Mouse (Mus musculus): ENCODE measurements around the gene Gjb4. TPM values are rescaled to one million over a fixed set of nuclear protein-coding genes. Genes with fewer than 3 reads are reported as not detected.

The Gjb4 gene
- not detected for total RNA-seq (2021)
- long read RNA-seq, experiment 1, result 0 reads
- long read RNA-seq, experiment 2, result 0 reads

GRCm38 (mm10) chr4:127353951-127354438 lies at the start of gene Gjb4:
Gene Gjb4 (minus strand): TSS chr4:127354081.
- no peak for DNase-seq (ENCODE audit: low spot score in 2 of 2)

GRCm38 (mm10) chr4:127402614-127403013 lies 48.7 kb upstream of the Gjb4 start:
- DNase-seq (ENCODE audit: low spot score in 2 of 2), result no peak

- DNase-seq (ENCODE audit: low spot score in 2 of 2), result no peak
Measured at GRCm38 (mm10) chr4:127402166-127402565, 48.3 kb upstream of the Gjb4 start.

- no peak for DNase-seq (ENCODE audit: low spot score in 2 of 2)
Measured at GRCm38 (mm10) chr4:127400165-127401145, 46.6 kb upstream of the Gjb4 start.

GRCm38 (mm10) chr4:127395591-127395990 lies 41.7 kb upstream of the Gjb4 start:
- no peak for DNase-seq (ENCODE audit: low spot score in 2 of 2)

GRCm38 (mm10) chr4:127389645-127390044 lies 35.8 kb upstream of the Gjb4 start:
- no peak for DNase-seq (ENCODE audit: low spot score in 2 of 2)

GRCm38 (mm10) chr4:127377344-127377743 lies 23.5 kb upstream of the Gjb4 start:
- no peak for DNase-seq (ENCODE audit: low spot score in 2 of 2)

GRCm38 (mm10) chr4:127375541-127376177 lies 21.8 kb upstream of the Gjb4 start:
- no peak for DNase-seq (ENCODE audit: low spot score in 2 of 2)

- no peak for DNase-seq (ENCODE audit: low spot score in 2 of 2)
Measured at GRCm38 (mm10) chr4:127374645-127375044, 20.8 kb upstream of the Gjb4 start.

- DNase-seq (ENCODE audit: low spot score in 2 of 2), result peak in 1 of 2 experiments; percentile 40
Measured at GRCm38 (mm10) chr4:127373491-127373890, 19.6 kb upstream of the Gjb4 start.

GRCm38 (mm10) chr4:127371546-127371945 lies 17.7 kb upstream of the Gjb4 start:
- DNase-seq (ENCODE audit: low spot score in 2 of 2), result no peak

- DNase-seq (ENCODE audit: low spot score in 2 of 2), result no peak
Measured at GRCm38 (mm10) chr4:127370447-127370846, 16.6 kb upstream of the Gjb4 start.

GRCm38 (mm10) chr4:127368379-127368973 lies 14.6 kb upstream of the Gjb4 start:
- peak; percentile 45 to 49 for DNase-seq (ENCODE audit: low spot score in 2 of 2)

GRCm38 (mm10) chr4:127365834-127366233 lies 12.0 kb upstream of the Gjb4 start:
- DNase-seq (ENCODE audit: low spot score in 2 of 2), result no peak

GRCm38 (mm10) chr4:127365433-127365832 lies 11.6 kb upstream of the Gjb4 start:
- no peak for DNase-seq (ENCODE audit: low spot score in 2 of 2)

GRCm38 (mm10) chr4:127364431-127364830 lies 10.6 kb upstream of the Gjb4 start:
- DNase-seq (ENCODE audit: low spot score in 2 of 2), result no peak

GRCm38 (mm10) chr4:127363331-127363730 lies 9.4 kb upstream of the Gjb4 start:
- no peak for DNase-seq (ENCODE audit: low spot score in 2 of 2)

- no peak for DNase-seq (ENCODE audit: low spot score in 2 of 2)
Measured at GRCm38 (mm10) chr4:127362520-127362919, 8.6 kb upstream of the Gjb4 start.

- no peak for DNase-seq (ENCODE audit: low spot score in 2 of 2)
Measured at GRCm38 (mm10) chr4:127358018-127358417, 4.1 kb upstream of the Gjb4 start, which contains the start of gene Gjb5. Gene Gjb5 (minus strand): TSS chr4:127358181.

GRCm38 (mm10) chr4:127354506-127355485 lies 915 bp upstream of the Gjb4 start:
- DNase-seq (ENCODE audit: low spot score in 2 of 2), result no peak

All from adrenal gland, postnatal 4 days (tissue).